Mouse (Mus musculus) heart, embryonic 15.5 days (tissue): Measurements from ENCODE around the gene Dusp22. TPM values are rescaled to one million over a fixed set of nuclear protein-coding genes. Genes with fewer than 3 reads are reported as not detected.

Experiments used
- ATAC-seq: fragments of 200-750 bp; cut with Nextera tagmentation; replicated peaks from 2 replicates; pipeline ENCODE4 v1.8.0; 2017; ENCODE audit warnings: low read depth, moderate TSS enrichment; ENCODE audit not compliant: insufficient number of reproducible peaks, insufficient read depth, low FRiP score
- H3K27ac ChIP-seq: fragments of 300-500 bp; sonication (generic); 2 replicates; pipeline ENCODE4 v1.5.1; 2015; ENCODE audit warnings: mild to moderate bottlenecking, inconsistent platforms
- H3K27me3 ChIP-seq: fragments of 300-500 bp; sonication (generic); 2 replicates; pipeline ENCODE4 v1.6.1; 2015; ENCODE audit warnings: inconsistent platforms
- H3K36me3 ChIP-seq: fragments of 300-500 bp; sonication (generic); 2 replicates; pipeline ENCODE4 v1.6.1; 2015; ENCODE audit warnings: mild to moderate bottlenecking, inconsistent platforms
- H3K4me1 ChIP-seq: fragments of 300-500 bp; sonication (generic); replicated peaks from 2 replicates; pipeline ENCODE4 v1.6.1; 2015; ENCODE audit warnings: inconsistent platforms
- H3K4me2 ChIP-seq: fragments of 300-500 bp; sonication (generic); 2 replicates; pipeline ENCODE4 v1.6.1; 2015; ENCODE audit warnings: inconsistent platforms, mild to moderate bottlenecking, moderate library complexity
- H3K4me3 ChIP-seq: fragments of 300-500 bp; sonication (generic); 2 replicates; pipeline ENCODE4 v1.5.1; 2015; ENCODE audit warnings: mild to moderate bottlenecking, inconsistent platforms
- H3K9ac ChIP-seq: fragments of 300-500 bp; sonication (generic); 2 replicates; pipeline ENCODE4 v1.6.1; 2015; ENCODE audit warnings: mild to moderate bottlenecking, inconsistent platforms
- H3K9me3 ChIP-seq: fragments of 300-500 bp; sonication (generic); replicated peaks from 2 replicates; pipeline ENCODE4 v1.6.1; 2016; ENCODE audit warnings: inconsistent platforms
- WGBS: fragments of 180-500 bp; shearing (Covaris S2); methylation state at CpG from one replicate; pipeline ENCODE4 v1.1.7; 2015; ENCODE audit warnings: mixed read lengths; 5-methylcytosine and 5-hydroxymethylcytosine counted together
- polyA plus RNA-seq: library from polyadenylated mRNA; unstranded; fragments of >200 nt; fragmentation: Nextera tagmentation; extraction: Ambion mirVana; gene quantifications from 2 replicates; pipeline ENCODE4 v1.2.1, GENCODE M21; 2015

Gene Dusp22
- polyA plus RNA-seq, 1 experiment from 2014 or later = 15.5 TPM

- Histone ChIP-seq H3K9me3 (no peaks in the 10 kb centered on the region), H3K4me3 (no peak overlapping the region), H3K4me2 (no peak overlapping the region), H3K9ac (no peak overlapping the region), H3K4me1 (no peaks in the 10 kb centered on the region), H3K36me3 (no peaks in the 10 kb centered on the region), H3K27ac (no peak overlapping the region), H3K27me3 (no peaks in the 10 kb centered on the region)
- WGBS = 86% methylated on average over 5 of the region's 5 CpGs
- ATAC-seq = no peak
These were observed 14.1 kb downstream of the Dusp22 start for GRCm38 (mm10) chr13:30673878-30674277.

- Histone ChIP-seq H3K9ac (no peak overlapping the region), H3K9me3 (no peaks in the 10 kb centered on the region), H3K36me3 (no peaks in the 10 kb centered on the region), H3K27ac (no peak overlapping the region), H3K4me2 (no peak overlapping the region), H3K4me3 (no peak overlapping the region), H3K4me1 (no peaks in the 10 kb centered on the region), H3K27me3 (no peaks in the 10 kb centered on the region)
- no peak for ATAC-seq
- 92% methylated on average over 5 of the region's 5 CpGs for WGBS
These were observed 19.0 kb downstream of the Dusp22 start for GRCm38 (mm10) chr13:30678822-30679221.

- 60% methylated on average over 4 of the region's 4 CpGs for WGBS
- ATAC-seq = no peak
- H3K9me3 ChIP-seq = no peaks in the 10 kb centered on the region
- H3K4me2 ChIP-seq = no peak overlapping the region
- H3K4me1 ChIP-seq = no peaks in the 10 kb centered on the region
- H3K27me3 ChIP-seq = no peaks in the 10 kb centered on the region
- no peaks in the 10 kb centered on the region for H3K36me3 ChIP-seq
- H3K27ac ChIP-seq = no peak overlapping the region
- no peak overlapping the region for H3K4me3 ChIP-seq
- no peak overlapping the region for H3K9ac ChIP-seq
These were observed 22.1 kb downstream of the Dusp22 start for GRCm38 (mm10) chr13:30681866-30682265.

GRCm38 (mm10) chr13:30682328-30682727, 22.5 kb downstream of the Dusp22 start:
- Histone ChIP-seq H3K4me1 (no peaks in the 10 kb centered on the region), H3K27me3 (no peaks in the 10 kb centered on the region), H3K9me3 (no peaks in the 10 kb centered on the region), H3K36me3 (no peaks in the 10 kb centered on the region), H3K9ac (no peak overlapping the region), H3K4me3 (no peak overlapping the region), H3K4me2 (no peak overlapping the region), H3K27ac (no peak overlapping the region)
- no peak for ATAC-seq
- 78% methylated on average over 3 of the region's 3 CpGs for WGBS

GRCm38 (mm10) chr13:30684614-30685122, 24.9 kb downstream of the Dusp22 start:
- no peaks in the 10 kb centered on the region for H3K9me3 ChIP-seq
- H3K4me2 ChIP-seq = no peak overlapping the region
- no peaks in the 10 kb centered on the region for H3K4me1 ChIP-seq
- no peak overlapping the region for H3K27ac ChIP-seq
- WGBS = 58% methylated on average over 6 of the region's 6 CpGs
- H3K36me3 ChIP-seq = no peaks in the 10 kb centered on the region
- no peak overlapping the region for H3K9ac ChIP-seq
- H3K27me3 ChIP-seq = no peaks in the 10 kb centered on the region
- no peak overlapping the region for H3K4me3 ChIP-seq
- ATAC-seq = no peak

GRCm38 (mm10) chr13:30685957-30686356, 26.2 kb downstream of the Dusp22 start:
- no peak overlapping the region for H3K4me2 ChIP-seq
- WGBS = 59% methylated on average over 2 of the region's 2 CpGs
- H3K27ac ChIP-seq = no peak overlapping the region
- no peaks in the 10 kb centered on the region for H3K36me3 ChIP-seq
- ATAC-seq = no peak
- H3K4me1 ChIP-seq = no peaks in the 10 kb centered on the region
- H3K9me3 ChIP-seq = no peaks in the 10 kb centered on the region
- no peak overlapping the region for H3K4me3 ChIP-seq
- no peaks in the 10 kb centered on the region for H3K27me3 ChIP-seq
- H3K9ac ChIP-seq = no peak overlapping the region

GRCm38 (mm10) chr13:30688035-30688616, 28.3 kb downstream of the Dusp22 start:
- Histone ChIP-seq H3K4me3 (no peak overlapping the region), H3K36me3 (no peaks in the 10 kb centered on the region), H3K9me3 (no peaks in the 10 kb centered on the region), H3K9ac (no peak overlapping the region), H3K27ac (no peak overlapping the region), H3K4me2 (no peak overlapping the region), H3K27me3 (no peaks in the 10 kb centered on the region), H3K4me1 (0 out of 2 replicates have a peak, but pooled peaks cover 2% of the 10 kb centered on the region)
- 90% methylated on average over 12 of the region's 12 CpGs for WGBS
- ATAC-seq = no peak

GRCm38 (mm10) chr13:30689475-30689874, 29.7 kb downstream of the Dusp22 start:
- Histone ChIP-seq H3K27ac (no peak overlapping the region), H3K9me3 (no peaks in the 10 kb centered on the region), H3K4me3 (no peak overlapping the region), H3K36me3 (no peaks in the 10 kb centered on the region), H3K4me1 (0 out of 2 replicates have a peak, but pooled peaks cover 2% of the 10 kb centered on the region), H3K9ac (no peak overlapping the region), H3K4me2 (no peak overlapping the region), H3K27me3 (no peaks in the 10 kb centered on the region)
- ATAC-seq = no peak
- 90% methylated on average over 5 of the region's 5 CpGs for WGBS

- no peak overlapping the region for H3K9ac ChIP-seq
- no peak overlapping the region for H3K4me3 ChIP-seq
- no peaks in the 10 kb centered on the region for H3K36me3 ChIP-seq
- no peaks in the 10 kb centered on the region for H3K9me3 ChIP-seq
- H3K27ac ChIP-seq = no peak overlapping the region
- H3K4me1 ChIP-seq = 0 out of 2 replicates have a peak, but pooled peaks cover 2% of the 10 kb centered on the region
- 78% methylated on average over 9 of the region's 9 CpGs for WGBS
- H3K4me2 ChIP-seq = no peak overlapping the region
- ATAC-seq = no peak
- H3K27me3 ChIP-seq = no peaks in the 10 kb centered on the region
These were observed 31.9 kb downstream of the Dusp22 start for GRCm38 (mm10) chr13:30691441-30692292.

GRCm38 (mm10) chr13:30692644-30693385, 33.0 kb downstream of the Dusp22 start:
- 77% methylated on average over 7 of the region's 7 CpGs for WGBS
- Histone ChIP-seq H3K9me3 (no peaks in the 10 kb centered on the region), H3K4me2 (no peak overlapping the region), H3K27ac (no peak overlapping the region), H3K4me1 (0 out of 2 replicates have a peak, but pooled peaks cover 2% of the 10 kb centered on the region), H3K36me3 (no peaks in the 10 kb centered on the region), H3K27me3 (no peaks in the 10 kb centered on the region), H3K4me3 (no peak overlapping the region), H3K9ac (no peak overlapping the region)
- no peak for ATAC-seq

- H3K9me3 ChIP-seq = no peaks in the 10 kb centered on the region
These were observed 35.4 kb downstream of the Dusp22 start for GRCm38 (mm10) chr13:30695232-30695631.

More at GRCm38 (mm10) chr13:30695232-30695631, 35.4 kb downstream of the Dusp22 start:
- H3K4me3 ChIP-seq = no peak overlapping the region
- H3K27ac ChIP-seq = no peak overlapping the region
- no peaks in the 10 kb centered on the region for H3K36me3 ChIP-seq
- H3K4me1 ChIP-seq = 0 out of 2 replicates have a peak, but pooled peaks cover 2% of the 10 kb centered on the region
- H3K9ac ChIP-seq = no peak overlapping the region
- ATAC-seq = no peak
- WGBS = 35% methylated on average over 1 of the region's 1 CpGs
- H3K4me2 ChIP-seq = no peak overlapping the region
- no peaks in the 10 kb centered on the region for H3K27me3 ChIP-seq
